8 mouse cellular contexts compared by ENCODE assay signal in the genomic region with DNA sequence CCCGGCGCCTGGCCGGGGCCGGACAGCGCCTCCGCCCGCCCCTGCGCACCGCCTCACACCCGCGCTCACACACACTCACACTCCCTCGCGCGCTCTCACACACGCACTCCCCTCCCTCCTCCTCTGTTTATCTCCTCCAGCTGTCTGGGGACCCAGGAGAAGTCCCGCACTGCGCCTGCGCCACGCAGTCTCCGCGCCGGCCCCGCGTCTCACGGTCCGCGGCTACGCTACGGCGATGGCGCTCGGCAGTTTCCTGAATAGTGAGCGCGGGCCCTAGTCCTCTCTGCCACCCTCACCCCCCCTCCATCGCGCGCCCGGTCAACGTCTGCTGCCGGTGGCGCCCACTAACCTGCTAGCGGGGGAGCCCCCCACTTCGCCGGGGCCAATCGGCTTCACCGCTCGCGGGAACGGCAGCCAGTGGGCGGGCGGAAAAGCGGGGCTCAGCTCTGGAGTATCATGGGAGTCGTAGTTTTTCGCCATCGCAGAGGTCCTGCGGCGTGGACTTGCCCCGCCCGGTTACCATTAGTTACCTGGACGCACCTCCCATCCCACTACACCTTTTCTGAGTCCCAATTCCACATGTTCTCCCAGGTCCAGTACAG. TPM values are rescaled to one million over a fixed set of nuclear protein-coding genes. Genes with fewer than 3 reads are reported as not detected.
DNase-seq lines count a peak whose midpoint lies in the region; ATAC-seq and TF ChIP-seq lines count a peak whose summit lies in the region.

No protein-coding gene starts in this region.

- H3K27me3 ChIP-seq in G1E (ENCODE audit: insufficient read depth, low read length): peaks cover 24% of the 10 kb centered on the region
- no peaks in the 10 kb centered on the region for H3K27me3 ChIP-seq in forebrain, postnatal 0 days (ENCODE audit: insufficient read depth, low read length)
- H3K27me3 ChIP-seq in lung, embryonic 16.5 days (ENCODE audit: control insufficient read depth, insufficient read depth, low read depth, low read length): peaks cover 2% of the 10 kb centered on the region; the same call in 1 of the 2 replicates

- WGBS in forebrain, postnatal 0 days: under 1% methylated on average over 47 of the region's 60 CpGs
- under 1% methylated on average over 51 of the region's 60 CpGs for WGBS in lung, embryonic 16.5 days

- H3K36me3 ChIP-seq in G1E (replicated peaks): no peaks in the 10 kb centered on the region
- no peaks in the 10 kb centered on the region for H3K36me3 ChIP-seq in forebrain, postnatal 0 days (ENCODE audit: insufficient read depth)
- no peaks in the 10 kb centered on the region for H3K36me3 ChIP-seq in lung, embryonic 16.5 days (ENCODE audit: control insufficient read depth, insufficient read depth, low read length)

- H3K4me1 ChIP-seq in G1E (ENCODE audit: insufficient read depth, low read depth, low read length): peaks cover 14% of the 10 kb centered on the region
- H3K4me1 ChIP-seq in forebrain, postnatal 0 days (ENCODE audit: insufficient read depth): no peaks in the 10 kb centered on the region
- peaks cover 7% of the 10 kb centered on the region; the same call in 1 of the 2 replicates for H3K4me1 ChIP-seq in lung, embryonic 16.5 days (replicated peaks; ENCODE audit: control insufficient read depth, insufficient read depth, low read length)

- peak; percentile 95 for DNase-seq in G1E (ENCODE audit: low spot score)
- DNase-seq in cerebellum, adult 18-20 months: peak; percentile 100
- DNase-seq in forebrain, postnatal 0 days: peak; percentile 99
- peak; percentile 94 for DNase-seq in layer of hippocampus, adult 9-10 months (ENCODE audit: low spot score)
- peak; percentile 96 for DNase-seq in ovary, postnatal 10 days (ENCODE audit: low spot score)
- peak; percentile 98 to 99 for DNase-seq in thymus, postnatal 10 days (ENCODE audit: low spot score in 2 of 2)

- peak overlapping the region; percentile 74 for H3K4me2 ChIP-seq in forebrain, postnatal 0 days (ENCODE audit: low read depth)
- peak overlapping the region; percentile 64 for H3K4me2 ChIP-seq in lung, embryonic 16.5 days (ENCODE audit: low read depth, low read length)

- no peak for TF ChIP-seq CTCF in G1E (IDR thresholded peaks at IDR 0.05; ENCODE audit: low read depth, low read length)
- no peak for TF ChIP-seq CTCF in forebrain, postnatal 0 days (IDR thresholded peaks at IDR 0.05; ENCODE audit: low read depth)

- H3K9me3 ChIP-seq in G1E (replicated peaks): no peaks in the 10 kb centered on the region
- no peaks in the 10 kb centered on the region for H3K9me3 ChIP-seq in forebrain, postnatal 0 days (ENCODE audit: low read length)
- H3K9me3 ChIP-seq in lung, embryonic 16.5 days (ENCODE audit: control insufficient read depth, low read length): no peaks in the 10 kb centered on the region

- peak; percentile 81 for ATAC-seq in G1E (ENCODE audit: extremely low read depth, insufficient number of reproducible peaks, low FRiP score, poor library complexity, severe bottlenecking)
- ATAC-seq in forebrain, postnatal 0 days: peak; percentile 98
- ATAC-seq in hematopoietic stem cell, adult 5-6 weeks (replicated peaks in 1 of 2; ENCODE audit: insufficient read depth in 1 of 2, low FRiP score in 2 of 2, low TSS enrichment in 1 of 2, low read depth in 1 of 2, poor library complexity in 2 of 2, severe bottlenecking in 2 of 2): peak; percentile 95 to 98
- peak; percentile 97 for ATAC-seq in lung, embryonic 16.5 days (ENCODE audit: low read depth)

- H3K4me3 ChIP-seq in G1E (ENCODE audit: low read depth, low read length): peak overlapping the region; percentile 84
- H3K4me3 ChIP-seq in forebrain, postnatal 0 days (ENCODE audit: low read depth, low read length): peak overlapping the region; percentile 96
- H3K4me3 ChIP-seq in lung, embryonic 16.5 days (ENCODE audit: low read length): peak overlapping the region; percentile 64

- peak overlapping the region; percentile 75 for H3K9ac ChIP-seq in forebrain, postnatal 0 days
- H3K9ac ChIP-seq in lung, embryonic 16.5 days (ENCODE audit: low read length): peak overlapping the region; percentile 79

- peak overlapping the region; percentile 62; the same call in 1 of the 2 replicates for H3K27ac ChIP-seq in forebrain, postnatal 0 days (ENCODE audit: low read depth, low read length)
- peak overlapping the region; percentile 69; the same call in 1 of the 2 replicates for H3K27ac ChIP-seq in lung, embryonic 16.5 days (ENCODE audit: low read length)

RNA-seq across cellular contexts. Expression of a gene that starts 14.0 kb away (rescaled TPM):
- total RNA-seq in G1E (2014; fragmentation: Nextera tagmentation) (24.5 and 32.3 TPM in 2 replicates), G1E (2017) (6.9 and 7.1 TPM in 2 replicates)
- 53.4 and 61.4 TPM in 2 replicates for polyA plus RNA-seq in G1E (2012)
- total RNA-seq in forebrain, postnatal 0 days (2014; rRNA removed): 35.5 and 43.9 TPM in 2 replicates
- 13.0 and 16.3 TPM in 2 replicates for polyA plus RNA-seq in forebrain, postnatal 0 days (2015; fragmentation: Nextera tagmentation; extraction: Ambion mirVana)
- total RNA-seq in hematopoietic stem cell, adult 5-6 weeks (2017): 11.3 and 13.7 TPM in 2 replicates
- 11.3 and 11.8 TPM in 2 replicates for polyA plus RNA-seq in lung, embryonic 16.5 days (2015; fragmentation: Nextera tagmentation; extraction: Ambion mirVana)

RNA-seq across cellular contexts. Expression of a gene that starts 30.3 kb away (rescaled TPM):
- total RNA-seq in G1E (2014; fragmentation: Nextera tagmentation): 27.3 and 30.2 TPM in 2 replicates
- 5.3 and 7.3 TPM in 2 replicates for total RNA-seq in G1E (2017)
- 37.0 and 44.6 TPM in 2 replicates for polyA plus RNA-seq in G1E (2012)
- total RNA-seq in forebrain, postnatal 0 days (2014; rRNA removed): 9.7 and 16.0 TPM in 2 replicates
- 7.7 and 10.1 TPM in 2 replicates for polyA plus RNA-seq in forebrain, postnatal 0 days (2015; fragmentation: Nextera tagmentation; extraction: Ambion mirVana)
- total RNA-seq in hematopoietic stem cell, adult 5-6 weeks (2017): 11.0 and 16.9 TPM in 2 replicates
- 8.8 and 9.5 TPM in 2 replicates for polyA plus RNA-seq in lung, embryonic 16.5 days (2015; fragmentation: Nextera tagmentation; extraction: Ambion mirVana)

Comparison
In these comparisons a context has a peak if more than half of its experiments do, and no peak if none do; other contexts are left out.
1. Peak in every context shown above with its lines: DNase-seq, ATAC-seq, H3K4me3 ChIP-seq and H3K27ac ChIP-seq.